Mouse (Mus musculus): ENCODE data around the gene Frmpd4. TPM values are rescaled to one million over a fixed set of nuclear protein-coding genes. Genes with fewer than 3 reads are reported as not detected.

Frmpd4 gene
- 10 to 100 TPM; 41.4 to 51.5 (median 43.4) TPM for total RNA-seq (2022)

DNA sequence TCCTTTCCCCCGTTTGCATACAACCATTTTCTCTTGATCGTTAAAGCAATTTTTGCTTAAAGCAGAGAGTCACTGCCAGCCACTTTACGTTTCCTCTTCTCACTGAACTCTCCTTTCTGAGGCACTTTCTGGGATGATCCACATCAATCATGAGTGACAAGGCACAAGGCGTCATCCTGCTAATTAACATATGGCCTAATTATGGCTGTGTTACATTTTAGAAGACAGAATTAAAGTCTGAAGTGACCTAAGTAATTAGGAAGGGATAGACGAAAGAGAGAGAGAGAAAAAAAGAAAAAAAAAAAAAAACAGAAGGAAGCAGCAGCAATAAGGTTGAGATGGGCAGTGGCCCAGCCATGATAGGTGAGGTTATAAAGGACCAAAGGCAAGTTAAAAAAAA, at the start of gene Frmpd4:
Frmpd4 (minus strand) TSS at position 101 of the 400 bp plus-strand sequence.
- no peak for DNase-seq (ENCODE audit: low spot score in 2 of 2)

DNA sequence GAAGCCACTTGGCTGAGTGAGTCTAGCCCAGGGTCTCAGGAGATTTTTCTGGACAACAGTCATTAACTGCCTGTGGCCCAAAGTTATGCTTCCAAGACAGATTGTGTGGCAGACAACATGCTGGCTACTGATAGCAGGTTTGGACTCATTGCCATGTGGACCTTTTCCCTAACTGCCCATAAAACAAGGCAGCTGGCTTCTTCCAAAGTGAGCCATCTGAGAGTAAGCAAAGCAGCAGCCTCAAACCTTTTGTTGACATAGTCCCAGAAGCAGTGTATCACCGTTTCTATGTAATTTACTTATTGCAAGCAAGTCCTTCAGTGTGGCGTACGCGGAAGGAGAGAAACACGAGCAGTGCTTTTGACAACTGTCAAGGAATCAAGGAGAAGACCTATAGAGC, 18.2 kb upstream of the Frmpd4 start:
- DNase-seq (ENCODE audit: low spot score in 2 of 2): no peak

DNA sequence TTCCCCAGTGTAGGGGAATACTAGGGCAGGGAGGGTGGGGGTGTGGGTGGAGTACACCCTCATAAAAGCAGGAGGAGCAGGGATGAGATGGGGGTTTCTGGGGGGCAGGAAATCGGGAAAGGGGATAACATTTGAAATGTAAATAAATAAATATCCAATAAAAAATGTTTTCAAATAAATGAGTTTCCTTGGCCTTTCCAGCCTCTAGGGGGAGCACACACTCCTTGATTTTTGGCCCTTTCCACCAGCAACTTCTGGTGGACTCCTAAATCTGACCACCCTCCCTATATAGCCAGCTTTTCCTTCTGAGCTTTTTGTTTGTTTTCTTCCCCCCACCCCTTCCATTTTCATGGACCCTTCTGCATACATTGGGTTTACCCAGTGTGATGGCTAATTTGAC, 7.3 kb upstream of the Frmpd4 start:
- DNase-seq (ENCODE audit: low spot score in 2 of 2): no peak

DNA sequence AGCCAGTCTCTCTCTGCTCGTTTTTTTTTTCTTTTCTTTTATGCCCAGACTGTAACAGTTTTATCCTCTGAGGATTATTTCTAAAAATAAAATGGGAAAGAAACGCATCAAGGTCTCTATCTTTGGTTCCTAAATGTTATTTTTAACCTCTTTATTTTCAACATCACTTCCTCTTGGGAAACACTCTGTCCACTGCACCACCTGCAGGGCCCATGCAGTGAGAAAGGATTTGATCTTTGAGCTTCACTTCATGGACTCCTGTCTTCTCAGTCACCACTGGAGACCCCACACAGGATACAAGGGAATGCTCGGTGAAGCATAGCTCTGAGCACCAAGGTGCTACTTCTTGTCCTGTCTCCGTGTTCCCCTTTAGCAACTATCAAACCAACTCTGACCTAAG, 5.2 kb downstream of the Frmpd4 start:
- DNase-seq (ENCODE audit: low spot score in 2 of 2): no peak

DNA sequence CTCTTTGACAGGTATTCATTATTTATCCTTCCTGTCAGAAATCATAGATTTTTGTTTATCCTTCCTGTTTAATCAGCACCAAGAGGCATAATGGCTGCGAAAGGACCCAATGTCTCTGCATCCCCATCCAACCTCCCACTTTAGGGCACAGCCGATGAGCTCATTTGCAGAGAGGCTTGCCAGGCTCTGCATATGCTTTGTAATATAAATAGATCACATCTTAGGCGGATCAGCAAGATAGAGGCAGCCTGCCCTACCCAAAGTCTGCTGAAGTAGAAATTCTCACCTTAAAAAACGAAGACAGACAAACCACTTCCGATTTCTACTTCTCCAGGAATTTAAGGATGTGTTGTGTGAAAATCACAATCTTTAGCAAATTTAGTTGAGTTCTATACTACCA, 7.8 kb downstream of the Frmpd4 start:
- peak in 1 of 2 experiments; percentile 54 for DNase-seq (ENCODE audit: low spot score in 2 of 2)

DNA sequence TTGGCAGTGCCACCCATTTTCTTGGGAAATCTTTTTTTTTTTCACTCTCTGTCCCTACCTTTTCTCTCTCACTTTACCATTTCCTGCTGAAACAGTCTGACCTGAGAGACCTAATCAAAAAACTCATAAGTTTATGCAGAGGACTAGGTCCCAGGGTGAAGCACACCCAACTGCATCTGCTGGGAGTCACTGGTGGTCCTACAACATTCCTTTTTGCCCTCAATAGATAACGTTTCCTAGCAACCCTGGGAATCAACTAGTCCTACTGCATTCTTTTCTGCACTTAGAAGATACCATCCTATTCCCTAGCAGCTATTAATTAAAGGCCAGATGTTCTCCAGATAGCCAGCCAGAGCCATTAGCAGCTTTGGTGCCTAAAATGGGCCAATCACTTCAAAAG, 71.8 kb downstream of the Frmpd4 start:
- no peak for DNase-seq (ENCODE audit: low spot score in 2 of 2)

DNA sequence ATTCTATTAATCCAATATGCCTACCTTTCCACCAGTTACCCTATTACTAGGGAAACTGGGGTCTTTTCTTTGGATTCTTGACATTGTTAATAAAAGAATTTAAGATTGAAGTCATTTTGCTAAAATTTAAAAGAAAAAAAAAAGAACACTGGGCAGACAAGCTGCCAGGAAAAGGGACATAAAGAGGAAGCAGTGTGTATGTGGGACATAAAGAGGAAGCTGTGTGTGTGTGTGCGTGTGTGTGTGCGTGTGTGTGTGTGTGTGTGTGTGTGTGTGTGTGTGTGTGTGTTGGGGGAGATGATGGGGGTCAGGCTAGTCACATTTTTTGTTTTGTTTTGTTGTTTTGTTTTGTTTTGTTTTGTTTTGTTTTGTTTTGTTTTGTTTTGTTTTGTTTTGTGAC, 121.8 kb downstream of the Frmpd4 start:
- DNase-seq (ENCODE audit: low spot score in 2 of 2): no peak

DNA sequence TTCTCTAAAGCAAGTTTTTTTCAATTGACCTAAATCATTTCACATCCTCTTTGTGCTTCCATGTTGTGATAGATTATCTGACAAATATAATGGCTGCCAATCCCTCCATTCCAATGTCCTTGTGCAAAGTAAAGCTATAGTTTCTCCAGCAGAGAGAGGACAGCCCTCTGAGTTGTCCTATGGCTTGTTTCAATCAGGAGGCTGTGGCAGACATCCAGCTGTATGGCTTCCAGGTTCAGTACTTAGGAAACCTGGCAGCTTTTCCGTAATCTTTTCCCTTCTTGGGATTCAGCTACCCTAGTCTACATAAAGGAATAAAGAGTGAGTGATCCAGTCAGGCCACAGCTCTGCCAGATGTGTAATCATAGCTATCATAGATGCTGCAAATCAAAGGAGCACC, 145.8 kb downstream of the Frmpd4 start:
- no peak for DNase-seq (ENCODE audit: low spot score in 2 of 2)

DNA sequence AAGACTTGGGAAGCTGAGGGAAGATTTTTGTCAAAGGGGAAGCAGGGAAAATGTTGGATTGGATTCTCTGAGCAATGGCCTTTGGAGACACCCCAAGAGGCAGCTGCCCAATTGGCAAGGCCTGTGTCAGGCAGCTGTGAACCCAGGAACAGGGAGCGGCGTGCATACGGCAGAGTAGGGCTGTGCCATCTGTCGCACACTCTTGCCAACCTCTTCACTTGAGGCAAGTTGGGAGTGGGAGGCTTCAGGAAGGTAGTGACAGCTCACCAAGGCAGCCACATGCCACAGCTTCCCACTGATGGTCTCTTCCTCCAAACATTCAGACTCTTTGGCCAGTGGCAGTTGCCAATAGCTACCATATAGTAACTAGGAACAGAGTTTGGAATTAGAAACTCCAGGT, 147.2 kb downstream of the Frmpd4 start:
- peak in 1 of 2 experiments; percentile 66 for DNase-seq (ENCODE audit: low spot score in 2 of 2)

DNA sequence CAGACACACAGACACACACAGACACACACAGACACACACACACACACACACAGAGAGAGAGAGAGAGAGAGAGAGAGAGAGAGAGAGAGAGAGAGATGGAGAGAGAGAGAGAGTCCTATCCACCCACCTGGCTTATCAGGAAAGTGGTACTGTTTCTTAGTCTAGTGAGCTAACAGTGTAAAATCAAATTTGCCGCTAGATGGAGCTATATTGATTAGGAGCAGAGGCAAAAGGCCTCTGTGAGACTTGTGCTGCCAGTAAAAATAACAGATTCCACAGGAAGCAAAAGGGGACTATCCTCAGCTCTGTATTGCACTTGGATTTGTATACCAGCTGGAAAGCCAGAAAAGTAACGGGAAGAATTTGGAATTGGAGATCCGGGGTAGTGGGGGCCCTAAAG, 161.6 kb downstream of the Frmpd4 start:
- no peak for DNase-seq (ENCODE audit: low spot score in 2 of 2)

DNA sequence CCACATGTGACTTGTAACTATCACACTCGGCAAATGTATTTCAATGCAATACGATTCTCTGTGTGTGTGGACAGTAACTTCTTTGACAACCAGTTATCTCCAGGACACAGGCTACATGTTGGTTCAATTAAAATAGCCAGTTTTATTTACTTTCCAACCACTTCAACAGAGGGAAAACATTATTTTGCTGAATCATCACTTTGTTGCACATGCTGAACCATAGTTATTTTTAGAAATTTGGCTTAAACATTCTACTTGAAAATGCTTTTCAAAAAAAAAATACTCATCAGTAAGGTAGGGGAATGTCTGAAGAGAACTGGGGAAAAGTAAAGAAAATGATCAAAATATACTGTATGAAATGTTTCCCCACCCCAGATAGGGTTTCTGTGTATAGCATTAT, 173.5 kb downstream of the Frmpd4 start:
- no peak for DNase-seq (ENCODE audit: low spot score in 2 of 2)

DNA sequence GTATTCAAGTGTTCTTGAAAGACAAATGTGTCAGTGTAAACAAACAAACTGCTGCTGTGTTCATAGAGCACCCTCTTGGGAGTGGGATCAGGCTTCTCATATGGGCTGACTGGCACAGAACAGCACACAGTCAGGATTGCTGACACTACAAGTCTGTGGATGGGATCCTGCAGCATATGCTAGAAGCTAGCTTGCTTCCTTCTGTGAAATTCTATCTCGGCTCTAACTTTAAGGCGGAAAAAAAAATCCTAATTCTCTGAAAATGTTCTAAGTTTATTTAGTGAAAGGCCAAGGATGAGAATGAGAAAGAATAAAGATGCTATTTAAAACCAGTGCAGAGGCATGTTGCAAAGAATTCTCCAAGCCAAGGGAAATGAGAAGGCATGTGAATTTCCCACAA, 226.6 kb downstream of the Frmpd4 start:
- DNase-seq (ENCODE audit: low spot score in 2 of 2): no peak

DNA sequence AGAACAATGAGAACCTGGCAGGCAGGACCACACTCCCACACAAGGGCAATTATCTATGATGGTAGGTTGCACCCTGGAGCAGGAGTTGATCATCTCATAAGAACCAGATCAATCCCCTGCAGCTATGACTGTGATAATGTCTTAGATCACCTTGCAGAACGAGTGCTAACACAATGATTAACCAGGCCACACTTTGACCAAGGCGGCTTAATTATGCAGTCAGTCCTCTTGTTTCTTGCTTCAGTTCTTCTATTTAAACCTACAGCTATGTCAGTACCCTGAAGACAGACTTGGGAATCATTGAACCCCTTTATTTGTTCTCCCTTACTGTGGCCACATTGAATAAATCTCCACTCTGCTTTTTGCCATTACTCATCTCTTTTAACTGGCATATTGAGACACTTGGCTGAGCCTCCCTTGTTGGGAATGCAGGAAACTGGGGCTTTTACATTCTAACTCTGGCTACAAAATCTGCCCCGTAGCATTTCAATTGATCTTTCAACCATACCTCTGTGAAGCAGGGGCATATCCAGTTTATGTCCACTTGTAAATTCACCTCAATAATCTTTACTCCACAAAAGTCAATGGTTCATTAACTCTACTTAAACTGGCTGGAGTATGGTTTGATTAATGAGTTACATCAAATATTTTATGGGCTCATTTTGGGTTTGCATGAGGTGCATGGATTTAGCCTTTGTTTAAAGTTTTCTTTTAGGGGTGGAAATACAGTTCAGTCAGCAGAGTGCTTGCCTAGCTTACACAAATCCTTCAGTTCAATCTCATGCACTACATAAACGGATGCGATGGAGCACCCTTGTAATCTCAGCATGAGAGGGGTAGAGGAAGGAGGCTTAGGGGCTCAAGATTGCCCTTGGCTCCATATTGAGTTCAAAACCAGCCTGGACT, 227.5 kb downstream of the Frmpd4 start:
- no peak for DNase-seq (ENCODE audit: low spot score in 2 of 2)

DNA sequence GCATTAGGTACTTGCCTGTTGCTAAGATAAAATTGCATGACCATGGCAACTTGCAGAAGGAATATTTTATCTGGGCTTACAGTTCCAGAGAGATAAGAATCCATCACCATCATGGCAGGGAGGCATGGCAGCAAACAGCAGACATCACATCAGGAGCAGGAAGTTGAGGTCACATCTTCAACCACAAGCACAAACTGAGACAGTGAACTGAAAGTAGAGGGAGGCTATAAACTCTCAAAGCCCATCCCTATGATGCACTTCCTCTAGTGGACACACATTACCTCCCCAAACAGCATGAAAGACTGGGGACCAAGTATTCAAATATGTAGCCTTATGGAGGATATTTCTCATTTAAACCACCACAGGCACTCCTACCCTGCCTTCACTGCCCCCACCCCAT, 238.8 kb downstream of the Frmpd4 start:
- DNase-seq (ENCODE audit: low spot score in 2 of 2): no peak

DNA sequence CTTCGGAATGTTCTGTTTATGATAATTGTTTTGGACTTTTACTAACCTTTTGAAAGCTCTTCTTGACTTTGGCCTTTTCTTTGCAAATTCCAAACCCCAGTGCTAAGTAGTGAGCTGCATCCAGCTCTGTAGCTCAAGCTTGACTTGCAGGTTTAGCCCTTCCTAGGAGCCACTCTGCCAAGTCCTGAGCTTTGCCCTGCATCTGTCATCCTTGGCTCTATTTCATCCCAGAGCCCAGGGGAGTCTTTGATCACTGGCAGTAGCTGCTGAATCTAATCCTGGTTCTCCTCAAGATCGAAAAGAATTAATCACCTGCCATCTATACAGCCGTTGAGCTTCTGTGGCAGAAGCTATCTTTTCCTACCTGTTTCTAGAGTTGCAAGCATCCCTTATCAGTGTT, 251.9 kb downstream of the Frmpd4 start:
- no peak for DNase-seq (ENCODE audit: low spot score in 2 of 2)

DNA sequence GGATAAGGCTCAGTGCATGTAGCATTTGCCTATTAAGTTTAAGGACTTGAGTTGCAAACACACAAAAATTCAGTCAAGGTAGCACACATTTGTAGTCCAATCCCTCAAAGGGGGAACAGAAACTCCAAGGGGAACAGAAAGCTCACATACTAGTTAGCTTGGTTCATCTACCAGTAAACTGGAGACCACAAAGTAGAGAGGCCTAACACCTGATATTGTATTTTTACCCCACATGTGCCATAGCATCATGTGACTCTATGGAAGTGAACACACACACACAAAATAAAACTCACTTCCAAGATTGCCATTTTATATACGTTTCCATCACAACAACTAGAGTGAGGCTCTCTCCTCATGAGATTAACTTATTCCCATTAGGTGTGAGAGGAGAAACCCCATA, 264.9 kb downstream of the Frmpd4 start:
- DNase-seq (ENCODE audit: low spot score in 2 of 2): no peak

DNA sequence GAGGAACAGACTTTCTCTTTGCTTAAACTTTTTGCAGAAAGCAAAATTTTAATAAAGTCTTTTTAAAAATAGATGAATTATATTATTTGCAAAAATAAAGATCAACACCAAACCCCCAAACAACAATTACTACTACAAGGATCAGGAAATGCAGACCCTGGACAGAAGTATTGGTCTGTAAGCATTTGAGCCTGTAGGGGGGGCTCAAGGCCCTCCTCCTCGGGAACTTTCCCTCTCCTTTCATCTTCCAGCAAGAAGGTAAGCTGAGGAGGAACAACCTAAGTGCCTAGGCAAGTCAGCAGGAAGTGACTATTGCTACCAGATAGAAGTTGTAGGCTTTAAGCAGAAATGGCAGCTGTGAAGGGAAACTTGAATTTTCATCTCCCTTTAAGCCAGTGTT, 266.9 kb downstream of the Frmpd4 start:
- DNase-seq (ENCODE audit: low spot score in 2 of 2): no peak

DNA sequence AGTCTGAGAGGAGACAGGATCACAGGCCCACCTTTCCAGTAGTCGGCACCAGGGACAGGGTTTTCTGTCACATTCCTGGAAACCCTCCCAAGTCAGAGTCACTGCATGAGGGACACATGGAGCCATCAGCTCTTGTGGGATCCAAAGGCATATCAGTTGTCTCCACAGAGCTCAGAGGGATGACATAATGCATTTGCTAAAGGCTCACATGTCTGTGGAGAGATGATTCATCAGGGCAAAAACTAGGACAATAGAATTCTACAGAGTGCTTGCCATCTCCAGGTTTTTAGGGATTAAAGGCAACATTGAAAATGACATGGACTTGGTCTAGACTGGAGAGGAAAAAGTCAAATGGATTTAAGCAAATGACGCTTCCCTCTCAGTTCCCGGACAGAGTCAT, 284.5 kb downstream of the Frmpd4 start:
- DNase-seq (ENCODE audit: low spot score in 2 of 2): no peak

DNA sequence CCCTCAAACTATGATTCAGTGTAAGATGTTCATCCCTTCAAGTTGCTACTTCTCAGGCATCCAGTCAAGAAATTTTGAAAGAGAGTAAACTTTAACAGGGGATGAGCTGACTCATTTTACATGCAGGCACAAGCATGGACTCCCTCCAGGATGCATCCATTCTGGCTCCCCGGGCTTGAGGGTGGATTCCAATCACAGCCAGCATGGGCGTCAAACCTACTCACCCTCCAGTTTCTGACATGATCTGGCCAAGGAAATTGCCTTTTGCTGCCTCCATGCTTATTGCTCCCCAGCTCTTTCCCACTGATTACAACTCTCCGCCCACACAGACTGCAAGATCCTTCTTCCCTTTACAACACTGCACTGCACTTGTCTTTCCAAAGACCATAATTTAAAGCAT, 370.0 kb downstream of the Frmpd4 start:
- peak in 1 of 2 experiments; percentile 9 for DNase-seq (ENCODE audit: low spot score in 2 of 2)

DNA sequence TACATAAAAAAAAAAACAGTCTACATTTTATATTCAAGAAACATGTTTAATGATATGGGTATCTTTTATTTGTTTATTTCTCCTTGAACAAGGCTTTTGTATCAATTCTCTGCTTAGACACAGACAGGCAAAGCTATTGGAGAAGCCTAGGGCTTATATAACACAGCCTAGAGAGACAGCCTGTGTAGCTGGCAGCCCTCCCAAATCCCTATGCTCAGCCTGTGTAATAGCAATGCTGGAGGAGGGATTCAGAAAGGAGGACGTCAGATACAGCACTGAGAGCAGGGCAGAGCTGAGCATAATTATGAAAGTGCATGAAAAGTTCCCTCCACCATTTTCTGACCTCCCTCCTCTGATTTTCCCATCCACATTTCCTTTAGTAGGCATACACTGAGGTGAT, 385.1 kb downstream of the Frmpd4 start:
- peak in 1 of 2 experiments; percentile 33 for DNase-seq (ENCODE audit: low spot score in 2 of 2)

DNA sequence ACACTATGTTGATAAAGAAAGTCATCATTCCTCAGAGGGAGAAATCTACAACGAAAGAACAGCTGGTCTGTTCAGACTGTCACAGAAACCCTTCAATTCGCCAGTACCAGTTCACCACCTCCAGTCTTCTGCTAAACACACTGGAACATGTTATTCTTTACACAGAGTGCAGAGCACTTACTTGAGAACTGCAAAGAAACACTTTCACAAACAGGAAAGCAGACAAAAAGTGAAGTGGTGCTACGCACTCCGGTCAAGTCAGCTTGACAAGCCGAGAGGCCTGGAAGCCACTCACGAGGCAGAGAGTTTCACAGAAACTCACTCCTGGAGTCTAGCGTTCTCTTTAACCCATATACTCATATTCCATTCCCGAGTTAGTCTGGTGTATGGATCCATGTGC, 387.5 kb downstream of the Frmpd4 start:
- DNase-seq (ENCODE audit: low spot score in 2 of 2): no peak

DNA sequence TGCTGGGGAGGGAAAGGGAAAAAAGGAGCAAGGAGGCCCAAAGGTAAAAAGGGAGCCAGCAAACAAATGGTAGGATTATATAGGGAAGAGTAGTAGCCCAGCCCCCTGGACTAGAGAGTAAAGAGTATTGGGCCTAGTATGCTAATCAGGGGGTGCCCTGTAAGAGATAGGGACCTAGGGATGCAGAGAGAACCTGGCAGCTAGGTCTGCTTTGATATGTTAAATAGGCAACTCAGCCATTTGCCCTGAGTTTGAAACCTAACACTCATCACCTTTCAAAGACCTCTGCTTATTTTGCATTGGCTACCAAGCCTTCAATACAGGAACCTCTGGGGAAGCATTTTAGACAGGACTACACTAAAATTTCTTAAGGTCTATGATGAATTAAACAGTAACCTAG, 414.0 kb downstream of the Frmpd4 start:
- DNase-seq (ENCODE audit: low spot score in 2 of 2): no peak

DNA sequence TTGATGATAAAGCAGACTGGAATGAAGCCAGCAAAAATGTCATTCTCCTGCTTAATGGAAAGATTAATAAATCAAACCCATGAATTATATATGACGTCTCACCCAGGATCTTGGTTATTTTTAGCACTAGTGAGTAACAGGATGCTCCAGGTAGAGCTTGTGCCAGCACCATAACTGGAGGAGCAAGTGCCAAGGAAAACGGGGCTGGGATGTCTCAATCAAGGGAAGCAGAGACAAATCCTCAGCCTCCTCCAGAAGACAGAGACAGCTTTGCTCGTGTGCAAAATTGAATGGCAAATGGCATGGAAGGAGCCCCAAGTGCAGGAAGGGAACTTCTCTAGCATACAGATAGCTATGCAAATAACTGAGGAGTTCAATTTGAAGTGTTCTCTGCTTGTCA, 418.2 kb downstream of the Frmpd4 start:
- DNase-seq (ENCODE audit: low spot score in 2 of 2): no peak

All from left cerebral cortex, adult 8-10 months (tissue).